Mouse (Mus musculus): ENCODE data around the gene Foxi1.

DNA sequence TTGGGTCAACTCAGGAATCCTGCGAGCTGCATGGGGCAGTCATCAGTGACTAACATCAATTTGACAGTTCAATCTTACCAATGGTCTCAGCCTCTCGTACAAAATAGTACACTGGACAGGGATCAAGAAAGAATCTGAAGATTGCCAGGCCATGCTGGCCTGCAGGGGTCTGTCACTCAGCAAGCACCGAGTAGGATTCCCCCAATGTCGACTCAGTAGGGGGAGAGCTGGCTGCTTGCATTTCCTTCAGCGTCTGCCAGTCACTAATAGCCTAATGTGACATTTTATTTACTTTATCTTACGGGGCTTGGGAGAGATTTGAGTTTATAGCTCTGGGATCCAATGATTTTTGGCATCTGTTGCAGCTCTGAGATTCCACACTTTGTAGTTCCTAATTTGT, 35.1 kb upstream of the Foxi1 start:
- TF ChIP-seq EP300 (optimal IDR thresholded peaks at IDR 0.05) (no peak), CTCF (IDR thresholded peaks at IDR 0.05; ENCODE audit: low read depth) (no peak)

All from stomach, postnatal 0 days (tissue).